Mouse (Mus musculus) stomach, embryonic 14.5 days (tissue): ENCODE measurements at regions not wholly inside any gene's neighbourhood (a gene's known extent, or its start where the extent isn't known, plus 50 kb on each side); places are given as distances from the start of the nearest gene placed in this dataset.
"Not testable (repeated sequence)": the region's sequence is repeated elsewhere in the genome, so short reads cannot be mapped to it uniquely, and the experiment has no call there.

Experiments
- ATAC-seq: fragments of 200-750 bp; cut with Nextera tagmentation; 2 replicates; pipeline ENCODE4 v1.8.0; 2017; ENCODE audit warnings: low read depth, moderate TSS enrichment; ENCODE audit not compliant: insufficient number of reproducible peaks, insufficient read depth, low FRiP score
- H3K27ac ChIP-seq: fragments of 300-500 bp; sonication (generic); 2 replicates; pipeline ENCODE4 v1.5.1; 2014; ENCODE audit warnings: mild to moderate bottlenecking, low read length, moderate library complexity, mixed read lengths
- H3K27me3 ChIP-seq: fragments of 300-500 bp; sonication (generic); 2 replicates; pipeline ENCODE4 v1.6.1; 2014; ENCODE audit warnings: low read length, control low read depth, mixed read lengths; ENCODE audit not compliant: control insufficient read depth, insufficient read depth
- H3K36me3 ChIP-seq: fragments of 300-500 bp; sonication (generic); 2 replicates; pipeline ENCODE4 v1.6.1; 2014; ENCODE audit warnings: mild to moderate bottlenecking, control low read depth, low read length, moderate library complexity, mixed read lengths; ENCODE audit not compliant: control insufficient read depth, insufficient read depth
- H3K4me1 ChIP-seq: fragments of 300-500 bp; sonication (generic); 2 replicates; pipeline ENCODE4 v1.6.1; 2014; ENCODE audit warnings: low read length, control low read depth, mixed read lengths; ENCODE audit not compliant: control insufficient read depth, insufficient read depth
- H3K4me2 ChIP-seq: fragments of 300-500 bp; sonication (generic); replicated peaks from 2 replicates; pipeline ENCODE4 v1.6.1; 2014; ENCODE audit warnings: low read depth, low read length, control low read depth
- H3K4me3 ChIP-seq: fragments of 300-500 bp; sonication (generic); 2 replicates; pipeline ENCODE4 v1.5.1; 2014; ENCODE audit warnings: low read depth, low read length, control low read depth
- H3K9ac ChIP-seq: fragments of 300-500 bp; sonication (generic); replicated peaks from 2 replicates; pipeline ENCODE4 v1.6.1; 2014; ENCODE audit warnings: low read depth, mild to moderate bottlenecking, control low read depth, low read length, moderate library complexity, mixed read lengths
- H3K9me3 ChIP-seq: fragments of 300-500 bp; sonication (generic); 2 replicates; pipeline ENCODE4 v1.6.1; 2016; ENCODE audit warnings: low read depth, low read length, control low read depth; ENCODE audit not compliant: control insufficient read depth
- WGBS: fragments of 180-500 bp; shearing (Covaris S2); extraction: QIAGEN DNeasy Blood & Tissue Kit; methylation state at CpG from one replicate; pipeline ENCODE4 v1.1.7; 2014; 5-methylcytosine and 5-hydroxymethylcytosine counted together

DNA sequence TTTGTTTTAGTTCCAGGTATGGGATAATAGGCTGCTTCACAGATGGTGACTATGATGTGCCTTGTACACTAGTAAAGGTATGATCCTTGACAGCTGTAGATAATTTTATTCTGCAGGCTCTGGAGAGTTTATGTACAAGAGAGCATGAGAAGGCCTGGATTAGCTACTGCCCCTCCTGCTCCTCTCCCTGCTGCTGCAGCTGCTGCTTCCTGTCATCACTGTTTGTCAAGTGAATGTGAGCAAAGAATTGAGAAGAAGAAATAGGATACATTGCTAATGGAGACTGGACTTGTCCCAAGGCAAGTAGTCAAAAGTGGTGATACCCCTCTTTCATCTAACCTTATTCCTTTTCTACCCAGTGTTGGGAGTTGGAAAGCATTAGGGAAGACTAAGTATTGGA, 214.6 kb upstream of the Cntn5 start:
- H3K36me3 ChIP-seq, result no peaks in the 10 kb centered on the region
- no peaks in the 10 kb centered on the region for H3K27me3 ChIP-seq
- H3K27ac ChIP-seq, result no peak overlapping the region
- H3K9ac ChIP-seq, result no peak overlapping the region
- no peak overlapping the region for H3K4me2 ChIP-seq
- H3K4me3 ChIP-seq, result no peak overlapping the region
- ATAC-seq, result no peak
- H3K9me3 ChIP-seq, result no peaks in the 10 kb centered on the region
- no peaks in the 10 kb centered on the region for H3K4me1 ChIP-seq

DNA sequence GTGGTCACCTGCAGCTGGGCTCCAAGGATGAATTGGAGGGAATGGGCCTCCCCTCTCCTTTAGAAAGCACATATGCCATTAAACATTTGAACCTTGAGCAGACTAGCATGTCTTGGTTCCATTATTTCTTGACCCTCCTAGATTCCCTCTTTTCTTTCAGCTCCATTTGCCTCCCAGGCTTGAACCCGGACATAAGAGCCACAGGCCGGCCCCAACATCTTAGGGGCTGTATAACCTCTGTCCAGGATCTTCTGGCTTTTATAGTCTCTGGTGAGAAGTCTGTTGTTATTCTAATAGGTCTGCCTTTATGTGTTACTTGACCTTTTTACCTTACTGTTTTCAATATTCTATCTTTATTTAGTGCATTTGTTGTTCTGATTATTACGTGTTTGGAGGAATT, 203.3 kb upstream of the Cntn5 start:
- 87% methylated on average over 3 of the region's 3 CpGs for whole genome bisulfite sequencing
- not testable (repeated sequence) for H3K36me3 ChIP-seq, H3K9me3 ChIP-seq, H3K9ac ChIP-seq, H3K4me3 ChIP-seq, H3K4me1 ChIP-seq, H3K27ac ChIP-seq, H3K4me2 ChIP-seq, ATAC-seq, H3K27me3 ChIP-seq

DNA sequence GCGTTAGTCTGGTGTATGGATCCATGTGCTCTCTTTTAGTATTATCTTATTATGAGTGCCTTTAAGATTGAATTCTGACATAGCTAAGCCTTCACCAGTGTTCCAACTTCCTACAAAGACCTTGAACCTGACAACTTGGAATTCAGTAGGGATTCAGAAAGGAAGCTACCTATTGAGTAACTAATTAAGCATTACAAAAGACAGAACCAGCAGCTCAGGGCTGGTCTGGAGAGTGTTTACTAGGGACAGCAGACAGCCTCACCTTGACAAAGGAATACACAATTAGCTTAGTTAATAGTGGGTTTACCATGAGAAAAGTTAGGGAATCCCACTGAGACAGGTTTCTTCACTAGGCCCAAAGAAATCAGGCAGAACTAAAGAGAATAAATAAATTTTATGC, 202.6 kb upstream of the Cntn5 start:
- H3K36me3 ChIP-seq, H3K27me3 ChIP-seq, H3K9me3 ChIP-seq, H3K27ac ChIP-seq, H3K9ac ChIP-seq, H3K4me1 ChIP-seq, H3K4me3 ChIP-seq, ATAC-seq, H3K4me2 ChIP-seq: not testable (repeated sequence)
- 92% methylated on average over 1 of the region's 1 CpGs for WGBS

- Histone ChIP-seq H3K9me3 (no peaks in the 10 kb centered on the region), H3K27ac (no peak overlapping the region), H3K4me3 (no peak overlapping the region), H3K4me2 (no peak overlapping the region), H3K9ac (no peak overlapping the region), H3K4me1 (no peaks in the 10 kb centered on the region), H3K27me3 (no peaks in the 10 kb centered on the region), H3K36me3 (no peaks in the 10 kb centered on the region)
- 94% methylated on average over 2 of the region's 2 CpGs for WGBS
- ATAC-seq, result no peak
Measured at GRCm38 (mm10) chr9:11106268-11106667, 201.7 kb upstream of the Cntn5 start.

DNA sequence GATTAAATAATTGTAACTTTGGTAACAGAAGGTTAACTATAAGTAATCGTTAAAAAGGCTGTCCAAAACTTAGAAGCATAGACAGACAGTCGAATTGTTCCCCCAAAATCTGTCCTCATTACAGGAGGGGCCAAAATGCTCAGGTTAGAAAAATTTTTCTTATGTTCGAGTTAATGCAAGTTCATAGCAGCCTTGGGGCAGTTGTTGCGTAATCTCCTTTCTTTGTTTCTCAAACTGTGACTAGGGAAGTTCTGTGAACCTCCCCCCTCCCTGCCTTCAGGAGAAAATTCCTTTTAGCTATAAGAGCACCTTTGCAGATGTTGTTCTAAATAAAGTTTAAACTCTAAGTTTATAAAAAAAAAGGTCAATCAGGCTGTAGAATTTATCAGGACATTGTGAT, 198.9 kb upstream of the Cntn5 start:
- Histone ChIP-seq H3K4me1 (no peaks in the 10 kb centered on the region), H3K27me3 (no peaks in the 10 kb centered on the region), H3K9me3 (no peaks in the 10 kb centered on the region), H3K9ac (no peak overlapping the region), H3K4me2 (no peak overlapping the region), H3K27ac (no peak overlapping the region), H3K36me3 (no peaks in the 10 kb centered on the region), H3K4me3 (no peak overlapping the region)
- no peak for ATAC-seq
- 78% methylated on average over 4 of the region's 4 CpGs for WGBS

GRCm38 (mm10) chr9:11092874-11093273, 188.3 kb upstream of the Cntn5 start:
- no peaks in the 10 kb centered on the region for H3K9me3 ChIP-seq
- H3K27ac ChIP-seq, result no peak overlapping the region
- no peak overlapping the region for H3K4me2 ChIP-seq
- no peaks in the 10 kb centered on the region for H3K27me3 ChIP-seq
- H3K36me3 ChIP-seq, result no peaks in the 10 kb centered on the region
- no peaks in the 10 kb centered on the region for H3K4me1 ChIP-seq
- no peak overlapping the region for H3K9ac ChIP-seq
- no peak for ATAC-seq
- H3K4me3 ChIP-seq, result no peak overlapping the region
- WGBS, result 82% methylated on average over 1 of the region's 1 CpGs

- not testable (repeated sequence) for H3K27ac ChIP-seq, H3K9me3 ChIP-seq, H3K27me3 ChIP-seq, H3K36me3 ChIP-seq, H3K4me3 ChIP-seq, H3K4me1 ChIP-seq, H3K4me2 ChIP-seq, ATAC-seq, H3K9ac ChIP-seq
- 53% methylated on average over 2 of the region's 2 CpGs for WGBS
Measured at GRCm38 (mm10) chr9:11067125-11067524, 162.6 kb upstream of the Cntn5 start.

DNA sequence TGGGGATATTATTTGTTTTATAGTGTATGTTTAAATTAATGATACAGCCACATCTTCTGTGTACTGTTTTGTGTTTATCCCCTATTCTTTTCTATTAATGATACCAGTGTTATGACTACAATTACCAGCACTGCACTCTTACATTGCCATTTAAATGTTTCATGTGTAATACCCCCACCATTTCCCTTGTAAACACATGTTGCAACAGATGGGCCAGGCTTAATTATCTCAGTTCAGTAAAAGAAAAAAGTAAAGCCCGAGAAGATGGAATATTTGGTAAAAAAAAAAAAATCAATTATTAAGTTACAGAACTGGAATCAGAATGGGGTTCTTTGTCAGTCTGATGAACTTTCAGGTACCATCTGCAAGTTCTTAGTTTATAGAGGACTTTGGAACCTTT, 158.3 kb upstream of the Cntn5 start:
- no peak overlapping the region for H3K4me2 ChIP-seq
- WGBS, result 76% methylated on average over 1 of the region's 1 CpGs
- H3K4me1 ChIP-seq, result no peaks in the 10 kb centered on the region
- no peaks in the 10 kb centered on the region for H3K27me3 ChIP-seq
- ATAC-seq, result no peak
- no peak overlapping the region for H3K27ac ChIP-seq
- H3K9ac ChIP-seq, result no peak overlapping the region
- H3K9me3 ChIP-seq, result no peaks in the 10 kb centered on the region
- H3K36me3 ChIP-seq, result no peaks in the 10 kb centered on the region
- no peak overlapping the region for H3K4me3 ChIP-seq
